Mouse (Mus musculus) E14TG2a.4 (cell line): ENCODE measurements around the gene Nlgn2.

ENCODE experiments used
- CTCF ChIP-seq: conservative IDR thresholded peaks from 2 replicates; pipeline ENCODE4 v1.5.1; 2014; ENCODE audit warnings: low read length
- NANOG ChIP-seq: IDR thresholded peaks from 2 replicates; pipeline ENCODE4 v1.6.1; 2014; ENCODE audit warnings: borderline replicate concordance, low read length, mixed read lengths

GRCm38 (mm10) chr11:69846198-69846680 lies 8.7 kb upstream of the Nlgn2 start, which contains the start of gene Plscr3:
- no peak for TF ChIP-seq CTCF
- TF ChIP-seq NANOG, result no peak
